Mouse (Mus musculus): ENCODE results near the gene Fes.

GRCm38 (mm10) chr7:80374280-80374679 is 13.5 kb downstream of the Fes start:
- no peak for TF ChIP-seq CTCF (IDR thresholded peaks at IDR 0.05; ENCODE audit: extremely low read depth, insufficient read depth, insufficient read length, insufficient replicate concordance)
- no peak for TF ChIP-seq POLR2A (IDR thresholded peaks at IDR 0.05; ENCODE audit: low read depth, low read length)

All from spleen, adult 2 months (tissue).